Mouse (Mus musculus) stomach, postnatal 0 days (tissue): ENCODE results near the gene Ccr4. TPM values are rescaled to one million over a fixed set of nuclear protein-coding genes. Genes with fewer than 3 reads are reported as not detected.
"Not testable (repeated sequence)": the region's sequence is repeated elsewhere in the genome, so short reads cannot be mapped to it uniquely, and the experiment has no call there.

Experiments
- ATAC-seq: fragments of 200-750 bp; cut with Nextera tagmentation; 2 replicates; pipeline ENCODE4 v1.8.0; 2017; ENCODE audit not compliant: low FRiP score, low TSS enrichment
- DNase-seq: peaks from one replicate; pipeline ENCODE4 v3.0.0-alpha.2; 2016; ENCODE audit warnings: low spot score
- H3K27ac ChIP-seq: fragments of 300-500 bp; sonication (generic); replicated peaks from 2 replicates; pipeline ENCODE4 v1.5.1; 2014; ENCODE audit warnings: mild to moderate bottlenecking, control low read depth
- H3K27me3 ChIP-seq: fragments of 300-500 bp; sonication (generic); 2 replicates; pipeline ENCODE4 v1.6.1; 2014; ENCODE audit warnings: low read length; ENCODE audit not compliant: control insufficient read depth, insufficient read depth
- H3K36me3 ChIP-seq: fragments of 300-500 bp; sonication (generic); 2 replicates; pipeline ENCODE4 v1.6.1; 2014; ENCODE audit warnings: low read length, mixed read lengths; ENCODE audit not compliant: control insufficient read depth, insufficient read depth
- H3K4me1 ChIP-seq: fragments of 300-500 bp; sonication (generic); replicated peaks from 2 replicates; pipeline ENCODE4 v1.6.1; 2014; ENCODE audit warnings: antibody characterized with exemption; ENCODE audit not compliant: control insufficient read depth, insufficient read depth
- H3K4me2 ChIP-seq: fragments of 300-500 bp; sonication (generic); replicated peaks from 2 replicates; pipeline ENCODE4 v1.6.1; 2014; ENCODE audit warnings: low read depth, mild to moderate bottlenecking, control low read depth, moderate library complexity
- H3K4me3 ChIP-seq: fragments of 300-500 bp; sonication (generic); 2 replicates; pipeline ENCODE4 v1.5.1; 2014; ENCODE audit warnings: low read depth, low read length, control low read depth
- H3K9ac ChIP-seq: fragments of 300-500 bp; sonication (generic); 2 replicates; pipeline ENCODE4 v1.6.1; 2014; ENCODE audit warnings: mild to moderate bottlenecking, low read length, control low read depth, mixed read lengths
- H3K9me3 ChIP-seq: fragments of 300-500 bp; sonication (generic); 2 replicates; pipeline ENCODE4 v1.6.1; 2016; ENCODE audit warnings: low read length; ENCODE audit not compliant: control insufficient read depth
- CTCF ChIP-seq: IDR thresholded peaks from 2 replicates; pipeline ENCODE4 v1.5.1; 2016; ENCODE audit warnings: antibody characterized with exemption, low read depth, mild to moderate bottlenecking, moderate library complexity
- EP300 ChIP-seq: optimal IDR thresholded peaks from 2 replicates; pipeline ENCODE3; 2016; ENCODE audit warnings: antibody characterized with exemption
- WGBS: fragments of 180-500 bp; shearing (Covaris S2); extraction: QIAGEN DNeasy Blood & Tissue Kit; methylation state at CpG from one replicate; pipeline ENCODE4 v1.1.7; 2014; 5-methylcytosine and 5-hydroxymethylcytosine counted together
- polyA plus RNA-seq: library from polyadenylated mRNA; unstranded; fragments of >200 nt; fragmentation: Nextera tagmentation; extraction: Ambion mirVana; gene quantifications from 2 replicates; pipeline ENCODE4 v1.2.1, GENCODE M21; 2015

Gene Ccr4
- polyA plus RNA-seq, 1 experiment from 2014 or later, result not detected

GRCm38 (mm10) chr9:114526581-114526980, 21.9 kb upstream of the Ccr4 start:
- H3K9ac ChIP-seq, result no peak overlapping the region
- peak overlapping the region; percentile 13; the same call in 1 of the 2 replicates for H3K4me3 ChIP-seq
- peak overlapping the region; percentile 47 for H3K4me2 ChIP-seq
- H3K27me3 ChIP-seq, result no peaks in the 10 kb centered on the region
- 23% methylated on average over 8 of the region's 8 CpGs for WGBS
- peak overlapping the region; percentile 63 for H3K27ac ChIP-seq
- TF ChIP-seq EP300 (no peak), CTCF (no peak)
- H3K9me3 ChIP-seq, result no peaks in the 10 kb centered on the region
- H3K4me1 ChIP-seq, result no peaks in the 10 kb centered on the region
- DNase-seq (peak; percentile 31), ATAC-seq (0 out of 2 replicates have a peak, but pooled peaks have one; percentile 16)
- H3K36me3 ChIP-seq, result no peaks in the 10 kb centered on the region

GRCm38 (mm10) chr9:114525891-114526290, 21.2 kb upstream of the Ccr4 start:
- no peaks in the 10 kb centered on the region for H3K9me3 ChIP-seq
- no peaks in the 10 kb centered on the region for H3K4me1 ChIP-seq
- ATAC-seq (no peak), DNase-seq (no peak)
- H3K27me3 ChIP-seq, result no peaks in the 10 kb centered on the region
- no peak overlapping the region for H3K4me3 ChIP-seq
- no peak overlapping the region for H3K4me2 ChIP-seq
- H3K36me3 ChIP-seq, result no peaks in the 10 kb centered on the region
- WGBS, result 21% methylated on average over 8 of the region's 8 CpGs
- TF ChIP-seq CTCF, result no peak
- no peak for TF ChIP-seq EP300
- H3K9ac ChIP-seq, result no peak overlapping the region
- no peak overlapping the region for H3K27ac ChIP-seq

GRCm38 (mm10) chr9:114525073-114525633, 20.4 kb upstream of the Ccr4 start:
- 88% methylated on average over 12 of the region's 15 CpGs for WGBS
- TF ChIP-seq CTCF, result no peak
- no peak for TF ChIP-seq EP300
- Histone ChIP-seq H3K36me3 (no peaks in the 10 kb centered on the region), H3K4me1 (no peaks in the 10 kb centered on the region), H3K4me2 (no peak overlapping the region), H3K27me3 (no peaks in the 10 kb centered on the region), H3K27ac (no peak overlapping the region), H3K9me3 (no peaks in the 10 kb centered on the region), H3K4me3 (no peak overlapping the region), H3K9ac (no peak overlapping the region)
- no peak for DNase-seq
- no peak for ATAC-seq

GRCm38 (mm10) chr9:114522501-114522900, 17.8 kb upstream of the Ccr4 start:
- H3K27me3 ChIP-seq, result no peaks in the 10 kb centered on the region
- whole genome bisulfite sequencing, result 73% methylated on average over 9 of the region's 9 CpGs
- no peaks in the 10 kb centered on the region for H3K9me3 ChIP-seq
- TF ChIP-seq CTCF (no peak), EP300 (no peak)
- DNase-seq (no peak), ATAC-seq (peak; percentile 61)
- no peak overlapping the region for H3K27ac ChIP-seq
- H3K4me3 ChIP-seq, result no peak overlapping the region
- H3K4me1 ChIP-seq, result no peaks in the 10 kb centered on the region
- no peak overlapping the region for H3K4me2 ChIP-seq
- no peak overlapping the region for H3K9ac ChIP-seq
- H3K36me3 ChIP-seq, result no peaks in the 10 kb centered on the region

- no peaks in the 10 kb centered on the region for H3K27me3 ChIP-seq
- ATAC-seq, result no peak
- no peak overlapping the region for H3K4me2 ChIP-seq
- DNase-seq, result peak; percentile 37
- no peak overlapping the region for H3K9ac ChIP-seq
- no peaks in the 10 kb centered on the region for H3K9me3 ChIP-seq
- no peaks in the 10 kb centered on the region for H3K4me1 ChIP-seq
- no peaks in the 10 kb centered on the region for H3K36me3 ChIP-seq
- 60% methylated on average over 5 of the region's 5 CpGs for WGBS
- no peak overlapping the region for H3K27ac ChIP-seq
- no peak for TF ChIP-seq EP300
- peak; percentile 53 for TF ChIP-seq CTCF
- no peak overlapping the region for H3K4me3 ChIP-seq
These were observed 17.3 kb upstream of the Ccr4 start for GRCm38 (mm10) chr9:114522041-114522440.

- DNase-seq, H3K4me1 ChIP-seq, H3K9me3 ChIP-seq, H3K27ac ChIP-seq, H3K4me2 ChIP-seq, H3K9ac ChIP-seq, H3K4me3 ChIP-seq, H3K27me3 ChIP-seq, ATAC-seq, H3K36me3 ChIP-seq: not testable (repeated sequence)
- WGBS, result 67% methylated on average over 4 of the region's 4 CpGs
These were observed 15.8 kb upstream of the Ccr4 start for GRCm38 (mm10) chr9:114520529-114520928.
